Mouse (Mus musculus): ENCODE data around the gene Pygm. TPM values are rescaled to one million over a fixed set of nuclear protein-coding genes. Genes with fewer than 3 reads are reported as not detected.
A peak's percentile ranks its signal among the peaks of the same experiment; 100 is the strongest.

The Pygm gene
- total and polyA plus RNA-seq, 2 experiments from 2014 or later: 6.2 to 7.6 TPM

GRCm38 (mm10) chr19:6443016-6443415 lies 58.8 kb downstream of the Pygm start:
- Histone ChIP-seq H3K27me3 (ENCODE audit: insufficient read depth, low read length) (no peaks in the 10 kb centered on the region), H3K4me2 (ENCODE audit: low read depth) (no peak overlapping the region), H3K4me1 (ENCODE audit: insufficient read depth) (peaks cover 36% of the 10 kb centered on the region), H3K9ac (no peak overlapping the region), H3K4me3 (ENCODE audit: low read depth, low read length) (no peak overlapping the region), H3K27ac (ENCODE audit: low read depth, low read length) (0 out of 2 replicates have a peak overlapping the region, but pooled peaks have one; percentile 15), H3K36me3 (ENCODE audit: insufficient read depth) (no peaks in the 10 kb centered on the region), H3K9me3 (ENCODE audit: low read length) (no peaks in the 10 kb centered on the region)
- TF ChIP-seq CTCF (IDR thresholded peaks at IDR 0.05; ENCODE audit: low read depth): no peak
- DNase-seq (no peak), ATAC-seq (no peak)
- 60% methylated on average over 10 of the region's 10 CpGs for WGBS

- ATAC-seq: peak; percentile 88
- Histone ChIP-seq H3K9me3 (ENCODE audit: low read length) (no peaks in the 10 kb centered on the region), H3K4me1 (ENCODE audit: insufficient read depth) (peaks cover 41% of the 10 kb centered on the region), H3K9ac (peak overlapping the region; percentile 3), H3K27ac (ENCODE audit: low read depth, low read length) (peak overlapping the region; percentile 68), H3K4me3 (ENCODE audit: low read depth, low read length) (no peak overlapping the region), H3K4me2 (ENCODE audit: low read depth) (peak overlapping the region; percentile 31), H3K36me3 (ENCODE audit: insufficient read depth) (no peaks in the 10 kb centered on the region), H3K27me3 (ENCODE audit: insufficient read depth, low read length) (no peaks in the 10 kb centered on the region)
- 8% methylated on average over 10 of the region's 10 CpGs for WGBS
- no peak for TF ChIP-seq CTCF (IDR thresholded peaks at IDR 0.05; ENCODE audit: low read depth)
- peak; percentile 81 for DNase-seq
Observed at GRCm38 (mm10) chr19:6445761-6446423, 61.7 kb downstream of the Pygm start.

- Histone ChIP-seq H3K9ac (0 out of 2 replicates have a peak overlapping the region, but pooled peaks have one; percentile 0), H3K4me1 (ENCODE audit: insufficient read depth) (peaks cover 48% of the 10 kb centered on the region), H3K36me3 (ENCODE audit: insufficient read depth) (no peaks in the 10 kb centered on the region), H3K27ac (ENCODE audit: low read depth, low read length) (peak overlapping the region; percentile 68), H3K4me2 (ENCODE audit: low read depth) (peak overlapping the region; percentile 31), H3K4me3 (ENCODE audit: low read depth, low read length) (no peak overlapping the region), H3K9me3 (ENCODE audit: low read length) (no peaks in the 10 kb centered on the region), H3K27me3 (ENCODE audit: insufficient read depth, low read length) (no peaks in the 10 kb centered on the region)
- ATAC-seq (no peak), DNase-seq (no peak)
- no peak for TF ChIP-seq CTCF (IDR thresholded peaks at IDR 0.05; ENCODE audit: low read depth)
- 27% methylated on average over 7 of the region's 7 CpGs for WGBS
Observed at GRCm38 (mm10) chr19:6446736-6447437, 62.7 kb downstream of the Pygm start.

Small RNA genes within 50 kb of the gene (microRNA-seq; reads per million reads assigned to microRNA genes)
- gene Mir6989: 0.73 to 1.2 reads per million in 2 experiments

Other genes starting within 250 kb of the Pygm start
- gene Batf2, start 243.4 kb upstream of the Pygm start, total RNA-seq (2014; rRNA removed): not detected in 2 replicates
- not detected in 2 replicates for gene Batf2, start 243.4 kb upstream of the Pygm start, polyA plus RNA-seq (2015; fragmentation: Nextera tagmentation; extraction: Ambion mirVana)
- gene Arl2, start 242.9 kb upstream of the Pygm start, total RNA-seq (2014; rRNA removed): 60.6 and 63.8 TPM in 2 replicates
- gene Arl2, start 242.9 kb upstream of the Pygm start, polyA plus RNA-seq (2015; fragmentation: Nextera tagmentation; extraction: Ambion mirVana): 111 and 118 TPM in 2 replicates
- not detected in 2 replicates for gene Majin, start 200.0 kb upstream of the Pygm start, total RNA-seq (2014; rRNA removed)
- gene Majin, start 200.0 kb upstream of the Pygm start, polyA plus RNA-seq (2015; fragmentation: Nextera tagmentation; extraction: Ambion mirVana): not detected in 2 replicates
- not detected in 2 replicates for gene Gpha2, start 158.0 kb upstream of the Pygm start, total RNA-seq (2014; rRNA removed)
- 0.50 TPM in 1 of 2 replicates, not detected in the other for gene Gpha2, start 158.0 kb upstream of the Pygm start, polyA plus RNA-seq (2015; fragmentation: Nextera tagmentation; extraction: Ambion mirVana)
- gene Ppp2r5b, start 148.5 kb upstream of the Pygm start, total RNA-seq (2014; rRNA removed): 196 and 203 TPM in 2 replicates
- gene Ppp2r5b, start 148.5 kb upstream of the Pygm start, polyA plus RNA-seq (2015; fragmentation: Nextera tagmentation; extraction: Ambion mirVana): 144 and 159 TPM in 2 replicates
- 21.0 and 26.7 TPM in 2 replicates for gene Atg2a, start 142.7 kb upstream of the Pygm start, total RNA-seq (2014; rRNA removed)
- gene Atg2a, start 142.7 kb upstream of the Pygm start, polyA plus RNA-seq (2015; fragmentation: Nextera tagmentation; extraction: Ambion mirVana): 5.9 and 7.6 TPM in 2 replicates
- 91.9 and 120 TPM in 2 replicates for gene Ehd1, start 107.7 kb upstream of the Pygm start, total RNA-seq (2014; rRNA removed)
- 69.9 and 75.4 TPM in 2 replicates for gene Ehd1, start 107.7 kb upstream of the Pygm start, polyA plus RNA-seq (2015; fragmentation: Nextera tagmentation; extraction: Ambion mirVana)
- 3.1 and 4.7 TPM in 2 replicates for gene Cdc42bpg, start 77.9 kb upstream of the Pygm start, total RNA-seq (2014; rRNA removed)
- 0.11 and 0.23 TPM in 2 replicates for gene Cdc42bpg, start 77.9 kb upstream of the Pygm start, polyA plus RNA-seq (2015; fragmentation: Nextera tagmentation; extraction: Ambion mirVana)
- 60.5 and 64.3 TPM in 2 replicates for gene Men1, start 49.4 kb upstream of the Pygm start, total RNA-seq (2014; rRNA removed)
- gene Men1, start 49.4 kb upstream of the Pygm start, polyA plus RNA-seq (2015; fragmentation: Nextera tagmentation; extraction: Ambion mirVana): 58.3 and 60.9 TPM in 2 replicates
- 43.0 and 55.8 TPM in 2 replicates for gene Map4k2, start 43.3 kb upstream of the Pygm start, total RNA-seq (2014; rRNA removed)
- gene Map4k2, start 43.3 kb upstream of the Pygm start, polyA plus RNA-seq (2015; fragmentation: Nextera tagmentation; extraction: Ambion mirVana): 6.7 and 9.7 TPM in 2 replicates
- gene Sf1, start 20.7 kb upstream of the Pygm start, total RNA-seq (2014; rRNA removed): 70.0 and 113 TPM in 2 replicates
- 89.7 and 102 TPM in 2 replicates for gene Sf1, start 20.7 kb upstream of the Pygm start, polyA plus RNA-seq (2015; fragmentation: Nextera tagmentation; extraction: Ambion mirVana)
- 125 and 170 TPM in 2 replicates for gene Rasgrp2, start 14.9 kb downstream of the Pygm start, total RNA-seq (2014; rRNA removed)
- gene Rasgrp2, start 14.9 kb downstream of the Pygm start, polyA plus RNA-seq (2015; fragmentation: Nextera tagmentation; extraction: Ambion mirVana): 130 and 150 TPM in 2 replicates
- gene Nrxn2, start 34.3 kb downstream of the Pygm start, total RNA-seq (2014; rRNA removed): 213 and 256 TPM in 2 replicates
- gene Nrxn2, start 34.3 kb downstream of the Pygm start, polyA plus RNA-seq (2015; fragmentation: Nextera tagmentation; extraction: Ambion mirVana): 45.1 and 49.4 TPM in 2 replicates
- not detected in 2 replicates for gene Slc22a12, start 158.6 kb downstream of the Pygm start, total RNA-seq (2014; rRNA removed)
- 0.15 and 0.40 TPM in 2 replicates for gene Slc22a12, start 158.6 kb downstream of the Pygm start, polyA plus RNA-seq (2015; fragmentation: Nextera tagmentation; extraction: Ambion mirVana)